Mouse (Mus musculus): ENCODE measurements around the gene Coro2a. TPM values are rescaled to one million over a fixed set of nuclear protein-coding genes. Genes with fewer than 3 reads are reported as not detected.

The Coro2a gene
- polyA plus RNA-seq, 1 experiment from 2014 or later = 7.0 TPM

GRCm38 (mm10) chr4:46532511-46532910 is 69.5 kb downstream of the Coro2a start:
- Histone ChIP-seq H3K4me3 (replicated peaks; ENCODE audit: low read length) (no peak overlapping the region), H3K9me3 (ENCODE audit: control insufficient read depth, low read length) (no peaks in the 10 kb centered on the region), H3K4me2 (replicated peaks) (no peak overlapping the region), H3K27me3 (ENCODE audit: control insufficient read depth, insufficient read depth, low read length) (peaks cover 52% of the 10 kb centered on the region), H3K4me1 (replicated peaks; ENCODE audit: control insufficient read depth, insufficient read depth, low read length) (0 out of 2 replicates have a peak, but pooled peaks cover 3% of the 10 kb centered on the region), H3K9ac (no peak overlapping the region), H3K36me3 (replicated peaks; ENCODE audit: control insufficient read depth, insufficient read depth) (no peaks in the 10 kb centered on the region), H3K27ac (no peak overlapping the region)
- ATAC-seq (ENCODE audit: low FRiP score) = no peak
- DNase-seq (ENCODE audit: low spot score) = no peak
- WGBS = 84% methylated on average over 2 of the region's 2 CpGs

DNA sequence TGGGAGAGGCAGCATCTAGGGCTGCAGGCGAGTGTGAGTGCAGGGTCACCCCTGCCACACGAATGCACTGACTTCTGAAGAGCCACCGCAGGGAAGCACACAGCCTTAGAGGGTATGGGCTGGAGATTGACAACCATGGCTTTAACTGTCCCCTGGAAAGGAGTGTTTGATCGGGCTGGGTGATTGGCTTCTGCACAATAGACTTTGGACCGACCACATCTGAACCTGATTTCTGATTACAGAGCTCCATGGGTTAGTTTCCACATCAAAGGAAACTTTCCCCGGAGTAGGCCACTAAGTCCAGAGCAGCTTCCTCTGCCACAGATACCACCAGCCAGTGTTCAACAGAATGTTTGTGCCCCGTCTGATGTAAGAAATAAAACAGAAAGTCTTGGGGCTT is 72.3 kb downstream of the Coro2a start:
- no peak overlapping the region for H3K9ac ChIP-seq
- no peak overlapping the region for H3K4me3 ChIP-seq (replicated peaks; ENCODE audit: low read length)
- H3K4me1 ChIP-seq (replicated peaks; ENCODE audit: control insufficient read depth, insufficient read depth, low read length) = no peaks in the 10 kb centered on the region
- ATAC-seq (ENCODE audit: low FRiP score) (no peak), DNase-seq (ENCODE audit: low spot score) (no peak)
- no peak overlapping the region for H3K4me2 ChIP-seq (replicated peaks)
- H3K36me3 ChIP-seq (replicated peaks; ENCODE audit: control insufficient read depth, insufficient read depth) = no peaks in the 10 kb centered on the region
- no peaks in the 10 kb centered on the region for H3K9me3 ChIP-seq (ENCODE audit: control insufficient read depth, low read length)
- H3K27me3 ChIP-seq (ENCODE audit: control insufficient read depth, insufficient read depth, low read length) = peaks cover 24% of the 10 kb centered on the region
- 49% methylated on average over 7 of the region's 7 CpGs for WGBS
- H3K27ac ChIP-seq = no peak overlapping the region

GRCm38 (mm10) chr4:46527558-46527926 is 74.5 kb downstream of the Coro2a start:
- Histone ChIP-seq H3K4me1 (replicated peaks; ENCODE audit: control insufficient read depth, insufficient read depth, low read length) (no peaks in the 10 kb centered on the region), H3K9ac (no peak overlapping the region), H3K36me3 (replicated peaks; ENCODE audit: control insufficient read depth, insufficient read depth) (no peaks in the 10 kb centered on the region), H3K4me2 (replicated peaks) (peak overlapping the region; percentile 44), H3K9me3 (ENCODE audit: control insufficient read depth, low read length) (no peaks in the 10 kb centered on the region), H3K27ac (no peak overlapping the region), H3K4me3 (replicated peaks; ENCODE audit: low read length) (no peak overlapping the region), H3K27me3 (ENCODE audit: control insufficient read depth, insufficient read depth, low read length) (0 out of 2 replicates have a peak, but pooled peaks cover 3% of the 10 kb centered on the region)
- 1% methylated on average over 7 of the region's 7 CpGs for WGBS
- DNase-seq (ENCODE audit: low spot score) = no peak
- ATAC-seq (ENCODE audit: low FRiP score) = no peak

DNA sequence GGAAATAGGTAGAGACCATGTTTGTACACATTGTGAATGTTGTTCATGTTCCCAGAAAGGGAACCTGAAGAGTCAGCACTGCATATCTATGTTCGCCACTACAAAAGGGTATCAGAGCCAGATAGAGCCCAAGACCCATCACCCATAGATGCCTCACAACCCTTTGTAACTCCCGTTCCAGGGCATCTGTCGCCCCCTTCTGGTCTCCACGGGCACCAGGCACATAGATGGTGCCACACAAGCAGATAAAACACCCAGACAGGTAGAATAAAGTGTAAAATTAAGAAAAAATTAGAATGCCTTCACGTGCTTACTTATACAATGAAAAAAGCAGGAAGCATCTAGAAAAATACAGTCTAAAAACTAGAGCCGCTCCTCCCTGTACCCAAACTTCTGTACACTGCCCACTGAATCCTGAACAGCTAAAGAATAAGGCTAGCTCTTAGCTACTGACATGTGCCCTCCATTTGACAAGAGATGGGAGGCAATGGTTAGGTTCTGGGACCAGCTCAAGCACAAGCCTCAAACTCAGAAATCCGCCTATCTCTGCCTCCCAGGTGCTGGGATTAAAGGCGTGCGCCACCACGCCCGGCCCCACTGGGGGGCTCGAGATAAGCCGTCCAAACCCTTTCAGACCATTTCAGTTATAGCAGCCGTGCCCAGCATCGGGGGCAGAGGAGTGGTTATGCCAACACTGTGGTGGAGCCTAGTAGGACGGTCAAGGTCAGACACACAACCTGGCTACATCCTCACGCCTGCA is 75.0 kb downstream of the Coro2a start:
- WGBS = 39% methylated on average over 17 of the region's 17 CpGs
- DNase-seq (ENCODE audit: low spot score) (no peak), ATAC-seq (ENCODE audit: low FRiP score) (no peak)
- Histone ChIP-seq H3K9me3 (ENCODE audit: control insufficient read depth, low read length) (no peaks in the 10 kb centered on the region), H3K9ac (no peak overlapping the region), H3K36me3 (replicated peaks; ENCODE audit: control insufficient read depth, insufficient read depth) (no peaks in the 10 kb centered on the region), H3K4me2 (replicated peaks) (peak overlapping the region; percentile 44), H3K27ac (no peak overlapping the region), H3K27me3 (ENCODE audit: control insufficient read depth, insufficient read depth, low read length) (no peaks in the 10 kb centered on the region), H3K4me3 (replicated peaks; ENCODE audit: low read length) (no peak overlapping the region), H3K4me1 (replicated peaks; ENCODE audit: control insufficient read depth, insufficient read depth, low read length) (no peaks in the 10 kb centered on the region)

- Histone ChIP-seq H3K9me3 (ENCODE audit: control insufficient read depth, low read length) (no peaks in the 10 kb centered on the region), H3K27me3 (ENCODE audit: control insufficient read depth, insufficient read depth, low read length) (no peaks in the 10 kb centered on the region), H3K9ac (no peak overlapping the region), H3K4me3 (replicated peaks; ENCODE audit: low read length) (no peak overlapping the region), H3K36me3 (replicated peaks; ENCODE audit: control insufficient read depth, insufficient read depth) (no peaks in the 10 kb centered on the region), H3K4me1 (replicated peaks; ENCODE audit: control insufficient read depth, insufficient read depth, low read length) (no peaks in the 10 kb centered on the region), H3K4me2 (replicated peaks) (no peak overlapping the region), H3K27ac (no peak overlapping the region)
- 90% methylated on average over 3 of the region's 3 CpGs for WGBS
- ATAC-seq (ENCODE audit: low FRiP score) = no peak
- DNase-seq (ENCODE audit: low spot score) = no peak
Measured at GRCm38 (mm10) chr4:46526226-46526625, 75.8 kb downstream of the Coro2a start.

DNA sequence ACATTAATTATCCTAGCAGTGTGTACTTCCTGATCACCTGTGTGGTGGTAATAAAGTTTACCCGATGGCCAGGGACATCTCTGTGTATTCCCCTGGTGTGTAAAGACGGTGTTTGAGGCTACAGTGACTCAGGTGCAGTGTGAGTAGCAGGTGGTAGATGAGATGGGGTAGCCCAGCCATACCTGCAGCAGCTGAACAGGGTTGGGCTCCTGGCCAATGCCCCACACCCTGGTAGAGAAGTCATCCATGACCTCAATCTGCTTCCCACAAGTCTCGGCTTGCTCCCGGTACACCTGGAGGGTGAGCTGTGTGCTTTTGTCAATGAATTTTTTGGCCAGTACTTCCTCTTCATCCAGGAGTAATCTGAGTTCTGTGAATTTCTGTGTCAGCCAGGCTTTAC is 78.7 kb downstream of the Coro2a start:
- Histone ChIP-seq H3K4me2 (replicated peaks) (no peak overlapping the region), H3K9me3 (ENCODE audit: control insufficient read depth, low read length) (no peaks in the 10 kb centered on the region), H3K36me3 (replicated peaks; ENCODE audit: control insufficient read depth, insufficient read depth) (no peaks in the 10 kb centered on the region), H3K27ac (no peak overlapping the region), H3K4me1 (replicated peaks; ENCODE audit: control insufficient read depth, insufficient read depth, low read length) (no peaks in the 10 kb centered on the region), H3K27me3 (ENCODE audit: control insufficient read depth, insufficient read depth, low read length) (no peaks in the 10 kb centered on the region), H3K9ac (no peak overlapping the region), H3K4me3 (replicated peaks; ENCODE audit: low read length) (no peak overlapping the region)
- whole genome bisulfite sequencing = 88% methylated on average over 4 of the region's 4 CpGs
- ATAC-seq (ENCODE audit: low FRiP score) (no peak), DNase-seq (ENCODE audit: low spot score) (no peak)

GRCm38 (mm10) chr4:46521457-46521856 is 80.5 kb downstream of the Coro2a start:
- Histone ChIP-seq H3K9ac (no peak overlapping the region), H3K4me1 (replicated peaks; ENCODE audit: control insufficient read depth, insufficient read depth, low read length) (no peaks in the 10 kb centered on the region), H3K9me3 (ENCODE audit: control insufficient read depth, low read length) (no peaks in the 10 kb centered on the region), H3K27me3 (ENCODE audit: control insufficient read depth, insufficient read depth, low read length) (no peaks in the 10 kb centered on the region), H3K4me2 (replicated peaks) (no peak overlapping the region), H3K4me3 (replicated peaks; ENCODE audit: low read length) (no peak overlapping the region), H3K27ac (no peak overlapping the region), H3K36me3 (replicated peaks; ENCODE audit: control insufficient read depth, insufficient read depth) (no peaks in the 10 kb centered on the region)
- DNase-seq (ENCODE audit: low spot score) (no peak), ATAC-seq (ENCODE audit: low FRiP score) (no peak)
- WGBS = 83% methylated on average over 10 of the region's 10 CpGs

GRCm38 (mm10) chr4:46520491-46520890 is 81.5 kb downstream of the Coro2a start:
- WGBS = 88% methylated on average over 2 of the region's 2 CpGs
- no peaks in the 10 kb centered on the region for H3K9me3 ChIP-seq (ENCODE audit: control insufficient read depth, low read length)
- no peaks in the 10 kb centered on the region for H3K27me3 ChIP-seq (ENCODE audit: control insufficient read depth, insufficient read depth, low read length)

DNA sequence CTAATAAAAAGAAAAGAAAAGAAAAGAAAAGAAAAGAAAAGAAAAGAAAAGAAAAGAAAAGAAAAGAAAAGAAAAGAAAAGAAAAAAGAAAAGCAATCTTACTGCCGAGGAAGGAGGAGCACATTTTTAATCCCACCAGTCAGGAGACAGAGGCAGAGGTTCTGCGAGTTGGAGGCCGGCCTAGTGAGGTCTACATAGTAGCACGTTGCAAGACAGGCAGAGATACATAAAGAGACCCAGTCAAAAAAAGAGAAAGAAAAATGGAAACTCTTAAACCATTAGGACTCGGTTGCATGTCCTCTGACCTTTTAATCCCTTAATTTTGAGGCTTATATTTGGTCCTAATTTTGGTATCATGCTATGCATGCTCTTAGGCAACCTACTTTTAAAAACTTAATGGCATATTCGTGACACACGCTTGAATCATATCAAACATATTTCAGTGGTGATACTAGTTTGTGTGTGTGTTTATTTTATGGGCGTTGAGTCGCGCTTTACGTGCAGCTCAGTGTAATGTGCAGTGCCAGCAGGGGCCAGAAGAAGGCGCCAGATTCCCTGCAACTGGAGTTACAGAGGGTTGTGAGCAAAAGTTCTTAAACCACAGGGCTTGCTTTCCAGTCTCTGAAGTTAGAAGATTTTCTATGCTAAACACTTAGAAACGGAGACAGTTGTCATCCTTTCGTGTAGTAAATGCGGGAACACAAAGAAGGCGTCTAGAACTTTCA is 94.1 kb downstream of the Coro2a start:
- H3K27ac ChIP-seq = no peak overlapping the region
- H3K4me3 ChIP-seq (replicated peaks; ENCODE audit: low read length) = peak overlapping the region; percentile 65
- H3K27me3 ChIP-seq (ENCODE audit: control insufficient read depth, insufficient read depth, low read length) = no peaks in the 10 kb centered on the region
- H3K4me1 ChIP-seq (replicated peaks; ENCODE audit: control insufficient read depth, insufficient read depth, low read length) = no peaks in the 10 kb centered on the region; the same call in 1 of the 2 replicates
- peak; percentile 74 for DNase-seq (ENCODE audit: low spot score)
- 0 out of 2 replicates have a peak, but pooled peaks cover 9% of the 10 kb centered on the region for H3K36me3 ChIP-seq (replicated peaks; ENCODE audit: control insufficient read depth, insufficient read depth)
- no peak overlapping the region for H3K9ac ChIP-seq
- WGBS = 9% methylated on average over 16 of the region's 16 CpGs
- H3K4me2 ChIP-seq (replicated peaks) = peak overlapping the region; percentile 81
- H3K9me3 ChIP-seq (ENCODE audit: control insufficient read depth, low read length) = no peaks in the 10 kb centered on the region
- no peak for ATAC-seq (ENCODE audit: low FRiP score)

More at GRCm38 (mm10) chr4:46520491-46520890, 81.5 kb downstream of the Coro2a start:
- Histone ChIP-seq H3K9ac (no peak overlapping the region), H3K4me1 (replicated peaks; ENCODE audit: control insufficient read depth, insufficient read depth, low read length) (no peaks in the 10 kb centered on the region), H3K27ac (no peak overlapping the region), H3K4me2 (replicated peaks) (no peak overlapping the region), H3K36me3 (replicated peaks; ENCODE audit: control insufficient read depth, insufficient read depth) (no peaks in the 10 kb centered on the region), H3K4me3 (replicated peaks; ENCODE audit: low read length) (no peak overlapping the region)
- no peak for DNase-seq (ENCODE audit: low spot score)
- no peak for ATAC-seq (ENCODE audit: low FRiP score)

All from hindbrain, embryonic 14.5 days (tissue).